Mouse (Mus musculus): Measurements from ENCODE around the gene Plcxd2.
A peak's percentile ranks its signal among the peaks of the same experiment; 100 is the strongest.

Gene Plcxd2

GRCm38 (mm10) chr16:46010153-46010905 lies at the start of gene Plcxd2:
Gene Plcxd2, minus strand, starts transcription at chr16:46010218.
- peak; percentile 95 to 97 for DNase-seq

GRCm38 (mm10) chr16:46046906-46047305 lies 36.9 kb upstream of the Plcxd2 start:
- DNase-seq, result no peak

GRCm38 (mm10) chr16:46036261-46036660 lies 26.2 kb upstream of the Plcxd2 start:
- no peak for DNase-seq

DNA sequence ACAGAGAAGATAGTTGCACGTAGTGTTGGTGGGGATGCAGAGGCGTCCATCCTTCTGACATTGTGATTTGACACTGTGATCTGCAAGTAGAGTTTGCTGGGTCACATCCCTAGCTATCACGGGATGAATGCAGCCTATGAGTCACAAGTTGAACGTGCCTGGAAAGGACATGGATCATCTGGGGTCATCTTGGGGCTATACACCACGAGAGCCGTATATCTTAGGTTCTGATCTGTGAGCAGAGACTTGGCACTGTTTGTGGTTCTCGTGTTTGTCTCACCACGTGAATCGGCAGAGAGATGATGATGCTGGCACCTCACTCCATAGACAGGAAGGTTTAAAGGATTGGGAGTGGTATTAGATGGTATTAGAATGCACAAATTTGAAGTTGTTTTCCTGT lies 23.9 kb upstream of the Plcxd2 start:
- DNase-seq, result no peak

DNA sequence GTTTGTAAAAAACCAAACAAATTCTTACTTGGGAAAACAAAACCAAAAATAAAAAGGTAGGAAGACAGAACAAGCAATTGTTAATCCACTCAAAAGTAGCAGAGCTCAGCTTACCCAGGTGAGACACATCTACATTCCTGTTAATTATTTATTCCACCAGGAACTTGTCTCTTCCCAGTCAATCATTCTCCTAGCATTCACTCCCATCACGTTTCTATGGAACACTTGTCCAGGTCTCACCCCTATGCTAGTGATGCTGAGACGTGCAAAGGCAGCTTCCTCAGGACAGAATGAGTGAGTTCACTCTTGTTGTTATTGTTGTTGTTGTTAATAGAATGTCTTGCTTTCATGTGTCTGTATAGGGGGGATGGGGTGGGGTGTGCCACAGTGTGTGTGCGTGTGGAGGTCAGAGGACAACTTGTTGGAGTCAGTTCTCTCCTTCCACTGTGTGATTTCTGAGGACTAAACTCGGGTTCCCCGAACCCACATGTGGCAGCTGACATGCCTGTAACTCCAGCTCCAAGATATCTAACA lies 13.0 kb upstream of the Plcxd2 start:
- DNase-seq, result no peak

DNA sequence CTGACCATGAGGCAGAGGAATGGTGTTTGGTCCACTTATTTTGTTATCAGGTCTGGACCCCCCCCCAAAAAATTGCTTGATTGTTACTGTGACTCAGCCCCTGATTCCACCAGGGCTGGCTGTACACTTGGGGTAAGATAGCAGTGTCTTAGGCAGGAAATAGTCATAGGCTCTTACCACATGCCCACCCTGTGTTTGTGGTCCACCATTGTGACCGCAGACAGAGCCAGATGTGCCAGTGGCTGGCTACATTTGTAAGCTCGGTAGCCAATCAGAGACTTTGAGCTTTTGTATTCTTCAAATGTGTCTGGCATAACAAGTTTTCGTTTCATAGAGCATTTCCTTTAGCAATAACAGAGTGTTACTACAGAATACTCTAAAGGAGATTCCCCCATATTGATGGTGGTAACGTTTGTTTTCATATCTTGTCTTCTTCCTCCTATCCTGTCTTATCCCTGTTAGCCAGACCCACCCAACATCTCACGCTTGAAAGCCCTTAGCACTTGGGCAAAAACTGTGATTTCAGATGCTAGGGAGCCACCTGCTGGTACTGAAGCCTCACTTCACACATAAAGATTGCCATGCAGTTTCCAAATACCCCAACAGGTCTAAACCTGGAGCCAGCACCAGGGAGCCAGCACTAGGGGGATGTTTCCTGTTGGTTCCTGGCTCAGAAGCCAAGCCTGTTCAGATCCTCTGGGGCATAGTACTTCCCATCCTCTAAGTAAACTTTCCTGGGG lies 12.3 kb upstream of the Plcxd2 start:
- DNase-seq, result peak; percentile 64 to 70

DNA sequence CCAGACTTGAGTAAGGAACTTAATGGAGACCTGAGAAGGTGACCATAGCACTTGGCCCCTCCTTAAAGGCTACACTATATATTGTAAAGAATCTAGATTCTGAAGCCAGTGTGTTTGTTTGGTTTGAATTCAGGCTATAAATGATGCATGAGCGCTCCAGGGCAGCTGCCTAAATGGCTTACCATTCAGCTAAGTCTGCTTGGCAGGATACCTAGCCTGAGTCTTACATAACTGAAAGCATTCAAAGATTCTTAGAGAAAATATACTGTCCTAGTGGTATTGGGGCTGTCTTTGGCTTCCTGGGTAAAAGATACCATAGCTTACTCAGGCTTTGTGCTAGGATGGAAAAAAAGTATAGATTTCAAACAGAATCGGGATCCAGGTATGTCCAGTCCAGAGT lies 11.3 kb upstream of the Plcxd2 start:
- DNase-seq, result peak; percentile 29 to 63

DNA sequence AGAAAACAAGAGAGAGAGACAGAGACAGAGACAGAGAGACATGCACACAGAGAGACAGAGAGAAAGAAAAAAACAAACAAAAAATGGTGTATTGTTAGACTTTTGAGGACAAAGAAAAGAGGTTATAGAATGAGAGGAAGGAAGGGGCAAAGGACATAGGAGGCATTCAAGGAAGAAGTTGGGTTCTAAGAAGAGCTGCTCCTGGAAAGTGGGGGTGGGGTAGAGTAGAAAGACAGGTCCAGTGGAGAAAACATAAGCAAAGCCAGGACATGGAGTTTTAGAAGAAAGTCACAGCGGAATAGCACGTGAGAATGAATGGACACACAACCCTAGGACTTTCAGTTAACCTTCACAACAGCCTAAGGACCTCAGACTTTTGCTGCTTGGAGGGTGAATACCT lies 10.4 kb upstream of the Plcxd2 start:
- no peak for DNase-seq

DNA sequence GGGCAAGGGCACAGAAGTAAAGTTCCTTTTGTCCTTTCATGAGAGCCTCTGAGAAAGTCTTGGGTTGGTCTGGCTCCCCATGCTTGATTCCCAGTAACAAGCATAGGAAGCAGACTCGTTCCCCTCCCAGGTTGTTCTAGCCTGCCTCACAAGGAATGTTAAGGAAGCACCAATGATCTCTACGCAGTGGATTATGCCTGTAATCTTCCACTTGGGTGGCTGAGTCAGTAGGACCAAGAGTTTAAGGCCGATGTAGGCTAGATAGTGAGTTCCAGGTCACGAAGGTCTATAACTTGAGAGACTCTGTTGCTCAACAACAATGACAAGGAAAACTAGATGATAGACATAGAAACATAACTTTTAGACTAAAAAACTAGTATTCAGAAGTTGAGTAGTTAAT lies 9.8 kb upstream of the Plcxd2 start:
- no peak for DNase-seq

DNA sequence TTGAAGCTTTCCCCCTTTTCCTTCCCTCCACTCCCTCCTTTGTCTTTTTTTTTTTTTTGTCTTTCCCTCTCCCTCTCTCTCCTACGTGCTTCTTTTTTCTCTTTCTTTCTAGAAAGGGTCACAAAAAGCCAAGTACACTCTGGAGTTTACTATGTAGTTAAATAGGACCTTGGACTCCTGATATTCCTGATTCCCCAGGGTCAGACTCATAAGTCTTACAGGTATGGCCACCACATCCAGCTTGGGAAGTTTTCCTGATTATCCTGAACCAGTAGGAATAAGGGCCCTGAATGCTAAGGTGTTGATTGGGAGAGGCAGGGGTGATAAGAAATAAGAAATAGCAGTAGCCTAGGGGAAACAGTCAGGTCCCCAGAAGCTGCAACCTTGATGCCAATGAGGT lies 9.3 kb upstream of the Plcxd2 start:
- no peak for DNase-seq

DNA sequence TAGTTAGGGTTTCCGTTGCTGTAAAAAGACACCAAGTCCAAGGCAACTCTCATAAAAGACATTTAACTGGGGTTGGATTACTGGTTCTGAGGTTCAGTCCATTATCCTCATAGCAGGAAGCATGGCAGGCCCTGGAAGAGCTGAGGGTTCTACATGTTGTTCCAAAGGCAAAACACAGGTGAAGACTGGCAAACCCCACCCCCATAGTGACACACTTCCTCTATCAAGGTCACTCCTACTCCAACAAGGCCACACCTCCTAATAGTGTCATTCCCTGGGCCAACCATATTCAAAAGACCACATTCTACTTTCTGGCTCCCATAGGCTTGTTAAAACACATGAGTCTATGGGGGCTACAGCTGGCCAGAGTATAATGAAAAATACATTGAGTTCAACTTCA lies 1.7 kb upstream of the Plcxd2 start:
- DNase-seq, result no peak

GRCm38 (mm10) chr16:46010906-46011220 lies 845 bp upstream of the Plcxd2 start:
- DNase-seq, result peak; percentile 84 to 85

DNA sequence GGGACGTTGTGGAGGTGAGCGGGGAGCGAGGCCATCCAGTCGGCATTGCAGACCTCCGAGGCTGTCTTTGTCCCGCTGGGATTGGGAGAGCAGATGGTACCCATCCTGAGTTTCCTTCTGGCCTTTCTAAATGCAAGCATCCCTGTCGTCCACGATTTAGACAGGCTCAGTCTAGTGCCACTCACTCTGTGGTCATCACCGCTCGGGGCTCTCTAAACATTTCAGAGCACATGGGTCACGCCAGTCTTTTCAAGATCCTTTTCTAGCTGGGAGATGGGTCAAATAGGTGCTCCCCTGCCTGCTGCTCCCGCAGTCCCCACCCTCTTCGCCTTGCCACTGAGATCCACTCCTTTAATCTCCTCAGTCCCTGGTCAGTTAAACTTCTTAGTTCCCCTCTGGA lies 301 bp downstream of the Plcxd2 start:
- no peak for DNase-seq

GRCm38 (mm10) chr16:46008766-46009165 lies 1.3 kb downstream of the Plcxd2 start:
- DNase-seq, result no peak

GRCm38 (mm10) chr16:46008036-46008605 lies 1.9 kb downstream of the Plcxd2 start:
- DNase-seq, result peak; percentile 5 to 38

GRCm38 (mm10) chr16:46006261-46006660 lies 3.8 kb downstream of the Plcxd2 start:
- no peak for DNase-seq

GRCm38 (mm10) chr16:46001550-46002166 lies 8.4 kb downstream of the Plcxd2 start:
- DNase-seq, result no peak

GRCm38 (mm10) chr16:46000976-46001375 lies 9.0 kb downstream of the Plcxd2 start:
- no peak for DNase-seq

DNA sequence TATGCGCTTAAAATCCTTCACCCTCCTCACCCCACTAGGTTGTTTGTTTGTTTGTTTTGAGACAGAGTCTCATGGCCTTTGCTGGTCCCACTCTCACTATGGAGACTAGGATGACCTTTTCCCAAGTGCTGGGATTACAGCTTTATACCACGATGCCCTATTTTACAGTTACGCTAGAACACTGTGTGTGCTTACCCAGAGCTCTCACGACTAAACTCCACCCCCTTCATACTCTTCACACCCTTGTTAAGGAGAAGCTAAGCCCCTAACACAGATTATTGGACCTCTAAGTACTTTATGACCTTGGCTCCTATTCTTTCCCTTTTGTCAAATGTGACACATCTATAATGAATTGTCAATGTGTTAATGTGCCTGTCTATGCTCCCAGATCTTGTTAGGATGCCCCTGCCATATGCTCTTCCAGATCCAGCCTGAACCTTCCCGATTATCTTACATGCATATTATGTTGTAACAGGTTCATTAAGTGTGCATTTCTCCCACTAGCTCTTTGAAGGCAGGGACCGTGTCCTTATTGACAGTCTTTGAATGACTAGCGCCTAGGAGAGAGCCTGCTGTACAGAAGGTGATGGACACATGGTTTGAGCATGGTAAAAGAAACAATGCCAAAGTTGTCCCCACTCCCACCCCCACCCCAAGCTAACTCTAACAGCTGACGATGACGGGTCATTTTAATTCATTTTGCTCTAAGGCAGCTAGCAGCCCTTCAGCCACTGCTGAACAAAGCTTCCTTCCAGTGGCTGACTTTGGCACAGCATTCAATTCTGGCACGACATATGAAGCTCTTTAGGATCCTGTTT lies 10.4 kb downstream of the Plcxd2 start:
- no peak for DNase-seq

- no peak for DNase-seq
Observed at GRCm38 (mm10) chr16:45998231-45998630, 11.8 kb downstream of the Plcxd2 start.

- peak; percentile 21 to 32 for DNase-seq
Observed at GRCm38 (mm10) chr16:45990901-45991676, 18.9 kb downstream of the Plcxd2 start.

GRCm38 (mm10) chr16:45986236-45986635 lies 23.8 kb downstream of the Plcxd2 start:
- no peak for DNase-seq

Data from kidney, postnatal 25 days (tissue).